Mouse (Mus musculus): ENCODE results near the gene Zbtb16.

DNA sequence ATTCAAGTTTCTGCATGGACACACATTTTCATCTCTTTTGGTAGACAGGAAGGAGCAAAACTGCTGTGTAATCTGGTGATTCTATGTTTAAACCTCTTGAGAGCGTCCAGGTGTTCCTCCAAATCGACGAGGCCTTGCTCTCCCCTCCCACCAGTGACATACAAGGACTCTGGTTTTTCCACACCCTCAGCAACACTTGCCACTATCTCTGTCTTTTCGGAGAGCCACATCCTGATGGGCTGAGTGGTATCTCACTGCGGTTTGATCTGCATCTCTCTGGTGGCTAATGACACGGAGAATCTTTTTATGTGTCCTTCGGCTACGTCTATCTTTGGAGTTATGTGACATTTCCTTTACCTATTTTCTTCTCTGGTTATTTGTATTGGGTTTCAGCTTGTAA is 121.0 kb downstream of the Zbtb16 start:
- TF ChIP-seq CTCF (IDR thresholded peaks at IDR 0.05; ENCODE audit: low read depth) (no peak), EP300 (IDR thresholded peaks at IDR 0.05; ENCODE audit: low read depth) (no peak)
